Mouse (Mus musculus): ENCODE results near the gene Pdia4. TPM values are rescaled to one million over a fixed set of nuclear protein-coding genes. Genes with fewer than 3 reads are reported as not detected.

The Pdia4 gene
- polyA plus RNA-seq, 1 experiment from 2014 or later, result 283 TPM

DNA sequence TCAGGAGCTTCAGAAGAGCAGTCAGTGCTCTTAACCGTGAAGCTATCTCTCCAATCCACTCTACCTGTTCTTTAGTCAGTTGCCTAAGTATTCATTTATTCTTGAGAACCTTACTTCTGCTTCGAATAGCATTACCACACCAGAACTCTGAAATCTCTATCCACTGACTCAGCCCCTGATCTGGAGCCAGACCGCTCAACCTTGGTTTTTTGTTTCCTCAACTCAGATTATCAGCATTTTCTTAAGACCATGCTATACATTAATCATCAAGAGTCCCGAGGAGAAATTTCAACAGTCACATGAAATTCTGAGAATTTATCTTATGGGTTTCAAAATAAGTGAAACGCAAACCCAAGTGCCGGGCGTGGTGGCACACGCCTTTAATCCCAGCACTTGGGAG, 5.5 kb upstream of the Pdia4 start:
- Histone ChIP-seq H3K4me3 (replicated peaks; ENCODE audit: low read length) (no peak overlapping the region), H3K4me2 (ENCODE audit: low read depth, low read length) (no peak overlapping the region), H3K9me3 (replicated peaks; ENCODE audit: control insufficient read depth, low read length) (no peaks in the 10 kb centered on the region), H3K4me1 (ENCODE audit: control insufficient read depth, insufficient read depth, low read length) (peaks cover 3% of the 10 kb centered on the region), H3K27me3 (ENCODE audit: control insufficient read depth, insufficient read depth, low read length) (no peaks in the 10 kb centered on the region), H3K9ac (ENCODE audit: low read length) (no peak overlapping the region), H3K36me3 (ENCODE audit: control insufficient read depth, insufficient read depth, low read length) (no peaks in the 10 kb centered on the region), H3K27ac (ENCODE audit: low read length) (no peak overlapping the region)
- ATAC-seq (ENCODE audit: insufficient read depth, low FRiP score), result no peak
- WGBS, result 88% methylated on average over 8 of the region's 8 CpGs

DNA sequence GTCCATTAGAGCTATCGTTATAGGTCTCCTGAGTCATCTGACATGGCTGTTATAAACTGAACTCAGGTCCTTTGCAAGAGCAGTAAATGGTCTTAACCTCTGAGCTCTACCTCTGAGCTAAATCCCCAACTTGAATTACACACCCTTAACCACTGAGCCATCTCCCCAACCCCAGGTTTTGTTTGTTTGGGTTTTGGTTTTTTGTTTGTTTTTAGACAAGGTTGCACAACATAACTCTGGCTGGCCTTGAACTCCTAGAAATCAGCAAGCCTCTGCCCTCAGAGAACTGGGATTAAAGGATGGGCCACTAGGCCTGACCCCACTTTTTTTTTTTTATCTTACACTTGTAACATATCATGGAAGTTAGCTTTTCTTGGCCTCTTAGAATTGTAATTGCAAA, 2.9 kb upstream of the Pdia4 start:
- Histone ChIP-seq H3K4me3 (replicated peaks; ENCODE audit: low read length) (no peak overlapping the region), H3K36me3 (ENCODE audit: control insufficient read depth, insufficient read depth, low read length) (no peaks in the 10 kb centered on the region), H3K27me3 (ENCODE audit: control insufficient read depth, insufficient read depth, low read length) (no peaks in the 10 kb centered on the region), H3K9ac (ENCODE audit: low read length) (no peak overlapping the region), H3K9me3 (replicated peaks; ENCODE audit: control insufficient read depth, low read length) (no peaks in the 10 kb centered on the region), H3K4me1 (ENCODE audit: control insufficient read depth, insufficient read depth, low read length) (peaks cover 10% of the 10 kb centered on the region), H3K27ac (ENCODE audit: low read length) (no peak overlapping the region), H3K4me2 (ENCODE audit: low read depth, low read length) (no peak overlapping the region)
- ATAC-seq (ENCODE audit: insufficient read depth, low FRiP score), result no peak
- WGBS, result 82% methylated on average over 1 of the region's 1 CpGs

DNA sequence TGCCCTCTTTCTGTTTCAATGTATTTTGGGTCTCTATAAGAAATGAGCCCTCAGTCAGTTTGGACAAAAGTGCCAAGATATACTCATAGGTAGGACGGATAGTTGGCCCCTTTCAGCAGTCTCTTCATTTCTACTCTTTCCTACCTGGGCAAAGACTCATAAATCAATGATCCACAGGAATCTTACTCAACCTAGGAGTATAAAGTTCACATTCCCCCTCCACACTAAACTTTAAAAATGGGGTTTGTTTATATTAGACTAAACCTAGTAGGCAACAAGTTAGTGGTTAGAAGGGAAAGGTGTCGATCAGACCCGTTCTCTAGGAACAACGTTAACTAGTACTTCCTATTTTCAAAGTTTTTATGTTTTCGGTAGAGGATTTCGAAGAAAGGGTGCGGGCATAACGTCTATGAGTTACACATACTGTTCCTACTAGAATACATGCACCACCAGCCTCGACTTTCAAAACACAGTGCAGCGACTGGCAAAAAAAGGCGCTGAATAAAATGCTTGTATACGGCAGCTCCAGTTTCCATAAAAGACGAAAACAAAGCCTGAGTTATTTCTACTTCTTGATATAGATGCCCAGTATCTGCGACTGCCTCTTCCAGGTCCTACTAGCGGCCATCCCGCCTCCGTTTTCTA, 837 bp downstream of the Pdia4 start:
- peak overlapping the region; percentile 75 for H3K4me3 ChIP-seq (replicated peaks; ENCODE audit: low read length)
- under 1% methylated on average over 17 of the region's 17 CpGs for WGBS
- peaks cover 18% of the 10 kb centered on the region for H3K4me1 ChIP-seq (ENCODE audit: control insufficient read depth, insufficient read depth, low read length)
- H3K27ac ChIP-seq (ENCODE audit: low read length), result peak overlapping the region; percentile 98
- peak overlapping the region; percentile 93 for H3K9ac ChIP-seq (ENCODE audit: low read length)
- H3K4me2 ChIP-seq (ENCODE audit: low read depth, low read length), result peak overlapping the region; percentile 80
- H3K27me3 ChIP-seq (ENCODE audit: control insufficient read depth, insufficient read depth, low read length), result no peaks in the 10 kb centered on the region
- no peaks in the 10 kb centered on the region for H3K36me3 ChIP-seq (ENCODE audit: control insufficient read depth, insufficient read depth, low read length)
- no peaks in the 10 kb centered on the region for H3K9me3 ChIP-seq (replicated peaks; ENCODE audit: control insufficient read depth, low read length)
- ATAC-seq (ENCODE audit: insufficient read depth, low FRiP score), result no peak

DNA sequence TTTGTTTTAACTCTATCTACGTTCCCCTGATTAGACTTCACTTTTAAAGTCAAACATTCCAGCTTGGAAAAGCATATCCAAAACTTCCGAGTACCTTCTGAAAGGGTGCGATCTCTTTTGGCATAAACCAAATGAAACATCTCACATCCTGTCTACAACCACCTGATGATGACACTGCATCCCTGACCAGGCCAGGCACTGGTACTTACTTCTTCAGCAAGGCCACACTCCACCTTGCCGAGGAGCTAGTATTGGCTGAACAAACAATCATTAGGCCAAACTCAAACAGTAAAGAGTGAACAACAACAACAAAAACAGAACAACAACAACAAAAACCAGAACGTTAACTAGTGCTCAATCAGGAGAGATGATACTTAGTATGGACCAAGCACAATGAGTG, 1.9 kb downstream of the Pdia4 start:
- WGBS, result 38% methylated on average over 5 of the region's 5 CpGs

DNA sequence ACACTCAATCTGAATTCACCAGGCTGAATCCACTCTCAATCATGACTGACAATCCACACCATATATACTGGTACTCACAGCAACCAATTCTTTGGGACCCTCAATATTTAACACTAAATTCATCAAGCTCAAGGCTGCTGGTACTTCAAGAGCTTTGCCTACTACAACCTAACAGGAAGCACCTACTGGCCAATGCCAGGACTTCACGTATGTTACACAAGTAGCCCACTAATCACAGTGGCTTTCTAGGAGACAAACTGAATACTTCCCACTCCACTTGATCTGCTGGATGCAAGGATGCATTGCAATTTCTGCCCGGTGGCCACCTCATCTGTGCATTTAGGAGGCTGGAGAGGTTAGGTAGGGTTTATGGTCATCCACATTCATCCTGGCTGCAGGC, 3.0 kb downstream of the Pdia4 start:
- Histone ChIP-seq H3K4me1 (ENCODE audit: control insufficient read depth, insufficient read depth, low read length) (peaks cover 18% of the 10 kb centered on the region), H3K9me3 (replicated peaks; ENCODE audit: control insufficient read depth, low read length) (no peaks in the 10 kb centered on the region), H3K4me3 (replicated peaks; ENCODE audit: low read length) (no peak overlapping the region), H3K4me2 (ENCODE audit: low read depth, low read length) (0 out of 2 replicates have a peak overlapping the region, but pooled peaks have one; percentile 8), H3K9ac (ENCODE audit: low read length) (no peak overlapping the region), H3K36me3 (ENCODE audit: control insufficient read depth, insufficient read depth, low read length) (0 out of 2 replicates have a peak, but pooled peaks cover 8% of the 10 kb centered on the region), H3K27ac (ENCODE audit: low read length) (no peak overlapping the region), H3K27me3 (ENCODE audit: control insufficient read depth, insufficient read depth, low read length) (no peaks in the 10 kb centered on the region)
- WGBS, result 56% methylated on average over 2 of the region's 2 CpGs
- no peak for ATAC-seq (ENCODE audit: insufficient read depth, low FRiP score)

More for the DNA sequence above, 1.9 kb downstream of the Pdia4 start:
- no peaks in the 10 kb centered on the region for H3K27me3 ChIP-seq (ENCODE audit: control insufficient read depth, insufficient read depth, low read length)
- peak overlapping the region; percentile 93 for H3K9ac ChIP-seq (ENCODE audit: low read length)
- H3K9me3 ChIP-seq (replicated peaks; ENCODE audit: control insufficient read depth, low read length), result no peaks in the 10 kb centered on the region
- no peak overlapping the region for H3K27ac ChIP-seq (ENCODE audit: low read length)
- peaks cover 18% of the 10 kb centered on the region for H3K4me1 ChIP-seq (ENCODE audit: control insufficient read depth, insufficient read depth, low read length)
- H3K36me3 ChIP-seq (ENCODE audit: control insufficient read depth, insufficient read depth, low read length), result 0 out of 2 replicates have a peak, but pooled peaks cover 7% of the 10 kb centered on the region
- peak overlapping the region; percentile 75 for H3K4me3 ChIP-seq (replicated peaks; ENCODE audit: low read length)
- ATAC-seq (ENCODE audit: insufficient read depth, low FRiP score), result no peak
- peak overlapping the region; percentile 80 for H3K4me2 ChIP-seq (ENCODE audit: low read depth, low read length)

DNA sequence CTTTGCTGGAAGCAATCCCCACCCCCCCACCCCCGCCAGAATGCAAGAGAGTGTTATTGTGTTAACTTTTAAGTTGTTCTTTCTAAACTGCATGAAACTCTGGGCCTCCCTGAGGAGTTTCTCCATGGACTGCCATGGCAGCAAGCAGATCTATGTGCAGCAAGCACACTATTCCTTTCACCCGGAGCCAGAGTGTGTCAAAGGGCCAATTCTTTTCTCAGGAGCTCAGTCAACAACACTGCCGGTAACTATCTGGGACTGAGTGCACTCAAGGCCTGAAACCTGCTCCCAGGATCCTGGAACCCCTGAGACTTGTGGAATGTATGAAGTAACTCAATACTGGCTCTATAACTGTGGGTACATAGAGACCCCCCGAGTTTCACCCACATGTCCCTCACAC, 4.2 kb downstream of the Pdia4 start:
- 63% methylated on average over 4 of the region's 4 CpGs for WGBS
- H3K27ac ChIP-seq (ENCODE audit: low read length), result no peak overlapping the region
- no peak for ATAC-seq (ENCODE audit: insufficient read depth, low FRiP score)
- H3K9ac ChIP-seq (ENCODE audit: low read length), result no peak overlapping the region
- no peak overlapping the region for H3K4me2 ChIP-seq (ENCODE audit: low read depth, low read length)
- no peaks in the 10 kb centered on the region for H3K27me3 ChIP-seq (ENCODE audit: control insufficient read depth, insufficient read depth, low read length)
- no peak overlapping the region for H3K4me3 ChIP-seq (replicated peaks; ENCODE audit: low read length)
- H3K4me1 ChIP-seq (ENCODE audit: control insufficient read depth, insufficient read depth, low read length), result peaks cover 15% of the 10 kb centered on the region
- H3K36me3 ChIP-seq (ENCODE audit: control insufficient read depth, insufficient read depth, low read length), result peaks cover 12% of the 10 kb centered on the region; the same call in 1 of the 2 replicates
- H3K9me3 ChIP-seq (replicated peaks; ENCODE audit: control insufficient read depth, low read length), result no peaks in the 10 kb centered on the region

DNA sequence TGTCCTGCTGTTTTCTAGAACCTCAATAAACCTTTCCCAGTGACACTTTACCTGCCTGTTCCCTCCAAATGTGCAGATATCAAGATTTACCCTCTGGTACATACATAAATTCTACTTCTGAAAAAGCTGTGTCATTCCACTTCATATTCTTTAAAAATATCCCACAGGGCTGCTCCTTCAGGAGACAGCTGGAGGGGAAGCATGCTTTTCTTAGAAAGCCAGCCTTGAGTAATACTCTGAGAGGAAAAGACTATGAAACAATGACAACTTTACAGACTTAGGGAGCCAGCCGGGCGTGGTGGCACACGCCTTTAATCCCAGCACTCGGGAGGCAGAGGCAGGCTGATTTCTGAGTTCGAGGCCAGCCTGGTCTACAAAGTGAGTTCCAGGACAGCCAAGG, 4.7 kb downstream of the Pdia4 start:
- Histone ChIP-seq H3K4me2 (ENCODE audit: low read depth, low read length) (no peak overlapping the region), H3K4me3 (replicated peaks; ENCODE audit: low read length) (no peak overlapping the region), H3K4me1 (ENCODE audit: control insufficient read depth, insufficient read depth, low read length) (peaks cover 15% of the 10 kb centered on the region), H3K27ac (ENCODE audit: low read length) (no peak overlapping the region), H3K36me3 (ENCODE audit: control insufficient read depth, insufficient read depth, low read length) (peaks cover 17% of the 10 kb centered on the region; the same call in 1 of the 2 replicates), H3K27me3 (ENCODE audit: control insufficient read depth, insufficient read depth, low read length) (no peaks in the 10 kb centered on the region), H3K9ac (ENCODE audit: low read length) (no peak overlapping the region), H3K9me3 (replicated peaks; ENCODE audit: control insufficient read depth, low read length) (no peaks in the 10 kb centered on the region)
- WGBS, result 85% methylated on average over 5 of the region's 5 CpGs
- no peak for ATAC-seq (ENCODE audit: insufficient read depth, low FRiP score)

DNA sequence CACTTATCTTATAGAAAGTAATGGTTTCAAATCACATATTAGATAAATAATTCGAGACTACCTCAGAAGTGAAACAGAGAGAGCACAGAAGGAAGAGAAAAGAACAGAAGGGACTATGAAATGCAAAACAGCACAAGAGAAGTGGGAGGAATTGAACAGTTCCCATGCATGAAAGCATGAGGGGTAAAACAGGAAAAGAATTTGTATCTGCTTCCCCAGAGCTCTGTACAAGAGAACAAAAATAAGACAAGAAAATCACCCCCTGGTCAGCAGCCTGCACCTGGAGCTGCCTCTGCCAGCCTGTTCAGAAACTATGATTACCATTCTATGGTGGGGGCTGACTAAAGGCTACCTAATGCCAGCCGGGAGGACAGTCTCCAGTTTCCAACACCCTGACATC, 5.8 kb downstream of the Pdia4 start:
- H3K4me2 ChIP-seq (ENCODE audit: low read depth, low read length), result no peak overlapping the region
- H3K4me1 ChIP-seq (ENCODE audit: control insufficient read depth, insufficient read depth, low read length), result peaks cover 15% of the 10 kb centered on the region
- no peaks in the 10 kb centered on the region for H3K27me3 ChIP-seq (ENCODE audit: control insufficient read depth, insufficient read depth, low read length)
- H3K9me3 ChIP-seq (replicated peaks; ENCODE audit: control insufficient read depth, low read length), result no peaks in the 10 kb centered on the region
- no peak overlapping the region for H3K4me3 ChIP-seq (replicated peaks; ENCODE audit: low read length)
- H3K27ac ChIP-seq (ENCODE audit: low read length), result no peak overlapping the region
- ATAC-seq (ENCODE audit: insufficient read depth, low FRiP score), result no peak
- no peak overlapping the region for H3K9ac ChIP-seq (ENCODE audit: low read length)
- WGBS, result 81% methylated on average over 2 of the region's 2 CpGs
- H3K36me3 ChIP-seq (ENCODE audit: control insufficient read depth, insufficient read depth, low read length), result peaks cover 23% of the 10 kb centered on the region; the same call in 1 of the 2 replicates

DNA sequence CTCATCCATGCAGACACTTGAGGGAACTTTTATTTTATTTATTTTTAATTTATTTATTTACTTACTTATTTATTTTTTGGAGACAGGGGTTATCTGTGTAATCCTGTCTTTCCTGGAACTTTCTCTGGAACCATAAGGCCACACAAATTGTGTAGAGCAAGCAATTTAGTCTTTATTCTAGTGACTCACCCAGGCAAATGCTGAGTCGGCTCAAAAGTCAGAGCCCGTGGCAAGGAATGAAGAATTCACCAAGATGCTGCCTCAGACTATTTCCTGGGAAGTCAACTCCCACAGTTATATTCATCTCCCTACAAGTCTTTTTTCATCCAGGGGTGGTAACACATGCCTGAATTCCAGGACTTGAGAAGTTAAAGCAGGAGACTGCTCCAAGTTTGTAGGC, 7.7 kb downstream of the Pdia4 start:
- Histone ChIP-seq H3K36me3 (ENCODE audit: control insufficient read depth, insufficient read depth, low read length) (peaks cover 30% of the 10 kb centered on the region; the same call in 1 of the 2 replicates), H3K9ac (ENCODE audit: low read length) (no peak overlapping the region), H3K4me1 (ENCODE audit: control insufficient read depth, insufficient read depth, low read length) (peaks cover 3% of the 10 kb centered on the region; the same call in 1 of the 2 replicates), H3K4me3 (replicated peaks; ENCODE audit: low read length) (no peak overlapping the region), H3K9me3 (replicated peaks; ENCODE audit: control insufficient read depth, low read length) (no peaks in the 10 kb centered on the region), H3K27ac (ENCODE audit: low read length) (no peak overlapping the region), H3K27me3 (ENCODE audit: control insufficient read depth, insufficient read depth, low read length) (no peaks in the 10 kb centered on the region), H3K4me2 (ENCODE audit: low read depth, low read length) (no peak overlapping the region)
- no peak for ATAC-seq (ENCODE audit: insufficient read depth, low FRiP score)
- 80% methylated on average over 2 of the region's 2 CpGs for WGBS
